Mouse (Mus musculus) hindbrain, embryonic 12.5 days (tissue): Measurements from ENCODE around the gene Btnl10. TPM values are rescaled to one million over a fixed set of nuclear protein-coding genes. Genes with fewer than 3 reads are reported as not detected.

Experiments
- ATAC-seq: fragments of 200-750 bp; cut with Nextera tagmentation; 2 replicates; pipeline ENCODE4 v1.8.0; 2017; ENCODE audit warnings: moderate TSS enrichment; ENCODE audit not compliant: low FRiP score
- H3K27ac ChIP-seq: fragments of 300-500 bp; sonication (generic); 2 replicates; pipeline ENCODE4 v1.5.1; 2016; ENCODE audit warnings: mild to moderate bottlenecking
- H3K27me3 ChIP-seq: fragments of 300-500 bp; sonication (generic); 2 replicates; pipeline ENCODE4 v1.6.1; 2016; ENCODE audit warnings: mild to moderate bottlenecking
- H3K36me3 ChIP-seq: fragments of 300-500 bp; sonication (generic); 2 replicates; pipeline ENCODE4 v1.6.1; 2016; ENCODE audit warnings: mild to moderate bottlenecking
- H3K4me1 ChIP-seq: fragments of 300-500 bp; sonication (generic); 2 replicates; pipeline ENCODE4 v1.6.1; 2016
- H3K4me2 ChIP-seq: fragments of 300-500 bp; sonication (generic); replicated peaks from 2 replicates; pipeline ENCODE4 v1.6.1; 2016; ENCODE audit warnings: mild to moderate bottlenecking
- H3K4me3 ChIP-seq: fragments of 300-500 bp; sonication (generic); 2 replicates; pipeline ENCODE4 v1.5.1; 2016; ENCODE audit warnings: mild to moderate bottlenecking
- H3K9ac ChIP-seq: fragments of 300-500 bp; sonication (generic); 2 replicates; pipeline ENCODE4 v1.6.1; 2016; ENCODE audit warnings: mild to moderate bottlenecking, moderate library complexity
- H3K9me3 ChIP-seq: fragments of 300-500 bp; sonication (generic); replicated peaks from 2 replicates; pipeline ENCODE4 v1.6.1; 2016; ENCODE audit warnings: mild to moderate bottlenecking
- WGBS: fragments of 180-500 bp; shearing (Covaris S2); methylation state at CpG from one replicate; pipeline ENCODE4 v1.1.7; 2016; 5-methylcytosine and 5-hydroxymethylcytosine counted together
- microRNA-seq: library from miRNA; unstranded; fragments of <30 nt; microRNA quantifications from one replicate; pipeline ENCODE4, GENCODE M21; 2017
- polyA plus RNA-seq: library from polyadenylated mRNA; unstranded; fragments of >200 nt; fragmentation: Nextera tagmentation; extraction: Ambion mirVana; gene quantifications from 2 replicates; pipeline ENCODE4 v1.2.1, GENCODE M21; 2016

The Btnl10 gene
- polyA plus RNA-seq, 1 experiment from 2014 or later, result not detected

- Histone ChIP-seq H3K9ac (no peak overlapping the region), H3K27me3 (peaks cover 18% of the 10 kb centered on the region), H3K27ac (no peak overlapping the region), H3K4me2 (no peak overlapping the region), H3K4me3 (no peak overlapping the region), H3K36me3 (peaks cover 15% of the 10 kb centered on the region), H3K9me3 (peaks cover 4% of the 10 kb centered on the region; the same call in 1 of the 2 replicates), H3K4me1 (peaks cover 13% of the 10 kb centered on the region)
- 44% methylated on average over 12 of the region's 12 CpGs for WGBS
- ATAC-seq, result peak; percentile 17; the same call in 1 of the 2 replicates
Measured at GRCm38 (mm10) chr11:58965001-58965760, 47.5 kb downstream of the Btnl10 start.

- no peak overlapping the region for H3K4me3 ChIP-seq
- no peak overlapping the region for H3K27ac ChIP-seq
- peaks cover 13% of the 10 kb centered on the region for H3K4me1 ChIP-seq
- H3K36me3 ChIP-seq, result peaks cover 29% of the 10 kb centered on the region
- no peaks in the 10 kb centered on the region for H3K9me3 ChIP-seq
- H3K27me3 ChIP-seq, result peaks cover 9% of the 10 kb centered on the region
- no peak overlapping the region for H3K4me2 ChIP-seq
- WGBS, result 95% methylated on average over 1 of the region's 1 CpGs
- no peak overlapping the region for H3K9ac ChIP-seq
- ATAC-seq, result no peak
Measured at GRCm38 (mm10) chr11:58967346-58967745, 49.6 kb downstream of the Btnl10 start.

DNA sequence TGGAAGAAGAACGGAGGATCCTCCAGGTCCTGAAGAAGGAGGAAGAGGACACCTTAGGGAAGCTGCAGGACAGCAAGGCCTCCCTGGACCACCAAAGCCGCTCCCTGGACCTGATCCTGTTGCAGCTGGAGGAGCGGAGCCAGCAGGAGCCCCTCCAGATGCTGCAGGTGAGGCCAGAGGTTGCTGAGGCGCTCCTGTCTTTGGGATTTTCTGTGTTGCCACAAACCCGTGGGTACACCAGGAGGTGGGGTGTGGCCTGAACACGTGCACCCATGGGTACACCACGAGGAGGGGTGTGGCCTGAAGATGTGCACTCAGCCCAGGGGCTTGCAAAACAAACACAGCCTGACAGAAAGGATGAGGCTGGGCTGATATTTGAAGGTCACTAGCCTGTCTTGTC lies 50.8 kb downstream of the Btnl10 start:
- no peaks in the 10 kb centered on the region for H3K9me3 ChIP-seq
- H3K27ac ChIP-seq, result no peak overlapping the region
- no peak overlapping the region for H3K4me3 ChIP-seq
- peaks cover 29% of the 10 kb centered on the region for H3K36me3 ChIP-seq
- no peak overlapping the region for H3K9ac ChIP-seq
- H3K4me2 ChIP-seq, result no peak overlapping the region
- WGBS, result 80% methylated on average over 7 of the region's 7 CpGs
- peaks cover 10% of the 10 kb centered on the region for H3K4me1 ChIP-seq
- no peaks in the 10 kb centered on the region; the same call in 1 of the 2 replicates for H3K27me3 ChIP-seq
- ATAC-seq, result no peak

- no peak for ATAC-seq
- no peaks in the 10 kb centered on the region for H3K27me3 ChIP-seq
- 91% methylated on average over 8 of the region's 8 CpGs for WGBS
- no peaks in the 10 kb centered on the region for H3K9me3 ChIP-seq
- peaks cover 9% of the 10 kb centered on the region for H3K4me1 ChIP-seq
- H3K4me2 ChIP-seq, result no peak overlapping the region
- H3K9ac ChIP-seq, result no peak overlapping the region
- H3K4me3 ChIP-seq, result no peak overlapping the region
- peaks cover 29% of the 10 kb centered on the region for H3K36me3 ChIP-seq
- H3K27ac ChIP-seq, result no peak overlapping the region
Measured at GRCm38 (mm10) chr11:58969027-58969426, 51.3 kb downstream of the Btnl10 start.

DNA sequence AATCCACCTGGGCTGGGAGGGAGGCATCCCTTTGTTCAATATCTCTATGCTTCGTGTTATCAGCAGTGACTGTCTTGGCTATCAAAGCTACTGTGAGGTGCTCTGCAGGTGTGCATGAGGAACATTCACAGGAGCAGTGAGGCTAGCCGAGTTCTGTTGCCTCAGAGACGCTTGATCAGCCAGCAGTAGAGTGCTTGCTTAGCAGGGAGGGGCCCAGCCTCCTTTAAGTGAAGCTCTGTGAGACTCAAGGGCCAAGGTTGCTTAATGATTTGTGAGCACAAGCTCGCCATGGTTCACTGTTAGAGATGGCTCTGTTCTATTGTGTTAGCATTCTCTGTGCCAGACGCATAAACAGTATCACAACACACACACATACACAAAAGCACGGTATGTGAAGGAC lies 52.0 kb downstream of the Btnl10 start:
- H3K9me3 ChIP-seq, result no peaks in the 10 kb centered on the region
- ATAC-seq, result no peak
- no peak overlapping the region for H3K4me2 ChIP-seq
- peaks cover 9% of the 10 kb centered on the region for H3K4me1 ChIP-seq
- no peaks in the 10 kb centered on the region for H3K27me3 ChIP-seq
- H3K9ac ChIP-seq, result no peak overlapping the region
- peaks cover 33% of the 10 kb centered on the region for H3K36me3 ChIP-seq
- no peak overlapping the region for H3K27ac ChIP-seq
- WGBS, result 77% methylated on average over 6 of the region's 6 CpGs
- H3K4me3 ChIP-seq, result no peak overlapping the region

- Histone ChIP-seq H3K27me3 (no peaks in the 10 kb centered on the region), H3K9ac (no peak overlapping the region), H3K4me3 (no peak overlapping the region), H3K36me3 (peaks cover 33% of the 10 kb centered on the region), H3K9me3 (no peaks in the 10 kb centered on the region), H3K4me1 (peaks cover 5% of the 10 kb centered on the region; the same call in 1 of the 2 replicates), H3K4me2 (no peak overlapping the region), H3K27ac (no peak overlapping the region)
- WGBS, result 90% methylated on average over 21 of the region's 21 CpGs
- ATAC-seq, result no peak
Measured at GRCm38 (mm10) chr11:58970831-58971530, 53.3 kb downstream of the Btnl10 start.

- no peaks in the 10 kb centered on the region for H3K9me3 ChIP-seq
- H3K4me2 ChIP-seq, result no peak overlapping the region
- H3K27ac ChIP-seq, result no peak overlapping the region
- peaks cover 7% of the 10 kb centered on the region; the same call in 1 of the 2 replicates for H3K4me1 ChIP-seq
- 94% methylated on average over 3 of the region's 3 CpGs for WGBS
- no peaks in the 10 kb centered on the region for H3K27me3 ChIP-seq
- H3K4me3 ChIP-seq, result no peak overlapping the region
- ATAC-seq, result no peak
- H3K9ac ChIP-seq, result no peak overlapping the region
- H3K36me3 ChIP-seq, result peaks cover 33% of the 10 kb centered on the region
Measured at GRCm38 (mm10) chr11:58971796-58972195, 54.1 kb downstream of the Btnl10 start.

- Histone ChIP-seq H3K9ac (no peak overlapping the region), H3K4me3 (no peak overlapping the region), H3K36me3 (peaks cover 25% of the 10 kb centered on the region), H3K27me3 (no peaks in the 10 kb centered on the region), H3K9me3 (no peaks in the 10 kb centered on the region), H3K27ac (no peak overlapping the region), H3K4me2 (no peak overlapping the region), H3K4me1 (peaks cover 21% of the 10 kb centered on the region)
- 97% methylated on average over 3 of the region's 3 CpGs for WGBS
- no peak for ATAC-seq
Measured at GRCm38 (mm10) chr11:58974414-58974813, 56.7 kb downstream of the Btnl10 start.

Small RNAs within 50 kb of the gene (microRNA-seq; reads per million reads assigned to microRNA genes)
- not detected for gene Gm44313

Other genes with a start within 250 kb of the Btnl10 start
- not detected in 2 replicates for gene Olfr320, start 236.8 kb upstream of the Btnl10 start, polyA plus RNA-seq
- gene Olfr319, start 218.7 kb upstream of the Btnl10 start, polyA plus RNA-seq, result not detected in 2 replicates
- gene Olfr318, start 193.9 kb upstream of the Btnl10 start, polyA plus RNA-seq, result not detected in 2 replicates
- 0.10 and 0.12 TPM in 2 replicates for gene Olfr317, start 178.7 kb upstream of the Btnl10 start, polyA plus RNA-seq
- not detected in 2 replicates for gene Olfr316, start 165.2 kb upstream of the Btnl10 start, polyA plus RNA-seq
- not detected in 2 replicates for gene Olfr315, start 144.7 kb upstream of the Btnl10 start, polyA plus RNA-seq
- gene Olfr314, start 135.0 kb upstream of the Btnl10 start, polyA plus RNA-seq, result not detected in 2 replicates
- 7.0 and 10.4 TPM in 2 replicates for gene Fam183b, start 115.9 kb upstream of the Btnl10 start, polyA plus RNA-seq
- not detected in 2 replicates for gene Olfr313, start 102.9 kb upstream of the Btnl10 start, polyA plus RNA-seq
- not detected in 2 replicates for gene Olfr312, start 88.7 kb upstream of the Btnl10 start, polyA plus RNA-seq
- gene Olfr311, start 78.7 kb upstream of the Btnl10 start, polyA plus RNA-seq, result not detected in 2 replicates
- 18.3 and 19.1 TPM in 2 replicates for gene Gm12258, start 70.8 kb upstream of the Btnl10 start, polyA plus RNA-seq
- gene 2810021J22Rik, start 50.7 kb upstream of the Btnl10 start, polyA plus RNA-seq, result 10.2 and 12.0 TPM in 2 replicates
- gene Zfp39, start 13.7 kb upstream of the Btnl10 start, polyA plus RNA-seq, result 4.9 and 7.0 TPM in 2 replicates
- 498 and 513 TPM in 2 replicates for gene Rnf187, start 21.0 kb downstream of the Btnl10 start, polyA plus RNA-seq
- 149 and 154 TPM in 2 replicates for gene Hist3h2ba, start 31.0 kb downstream of the Btnl10 start, polyA plus RNA-seq
- gene Hist3h2a, start 36.8 kb downstream of the Btnl10 start, polyA plus RNA-seq, result 90.1 and 95.9 TPM in 2 replicates
- gene Trim17, start 36.8 kb downstream of the Btnl10 start, polyA plus RNA-seq, result 1.2 and 1.5 TPM in 2 replicates
- gene Trim11, start 60.2 kb downstream of the Btnl10 start, polyA plus RNA-seq, result 19.3 and 19.5 TPM in 2 replicates
- 0.28 and 0.39 TPM in 2 replicates for gene Obscn, start 218.5 kb downstream of the Btnl10 start, polyA plus RNA-seq
- gene Iba57, start 245.8 kb downstream of the Btnl10 start, polyA plus RNA-seq, result 6.6 and 7.5 TPM in 2 replicates